Comparison of ENCODE assay signal across 10 mouse cellular contexts in genomic region chr11:52129621-52130450, GRCm38 (mm10). TPM values are rescaled to one million over a fixed set of nuclear protein-coding genes. Genes with fewer than 3 reads are reported as not detected.
DNase-seq lines count a peak whose midpoint lies in the region; ATAC-seq and TF ChIP-seq lines count a peak whose summit lies in the region.
"Had no signal": no experiment of that assay in that cellular context is flagged by ENCODE, and none has a peak within 500 bp of the region (broad histone marks: within the 10 kb centered on the region; RNA-seq: fewer than 3 reads in every experiment).

No protein-coding gene starts in this region.

- no peaks in the 10 kb centered on the region for H3K9me3 ChIP-seq in heart, postnatal 0 days (replicated peaks; ENCODE audit: control insufficient read depth, low read length)
- H3K9me3 ChIP-seq in lung, embryonic 15.5 days, result no peaks in the 10 kb centered on the region
- H3K9me3 ChIP-seq: embryonic facial prominence, embryonic 12.5 days had no signal

- peaks cover 12% of the 10 kb centered on the region; the same call in 1 of the 2 replicates for H3K4me1 ChIP-seq in heart, postnatal 0 days (ENCODE audit: control insufficient read depth, insufficient read depth)
- 0 out of 2 replicates have a peak, but pooled peaks cover 17% of the 10 kb centered on the region for H3K4me1 ChIP-seq in lung, embryonic 15.5 days
- H3K4me1 ChIP-seq: embryonic facial prominence, embryonic 12.5 days had no signal

- no peak for TF ChIP-seq CTCF in heart, postnatal 0 days (IDR thresholded peaks at IDR 0.05; ENCODE audit: low read depth)

- H3K9ac ChIP-seq in heart, postnatal 0 days (replicated peaks; ENCODE audit: low read depth, low read length), result no peak overlapping the region
- H3K9ac ChIP-seq in lung, embryonic 15.5 days, result no peak overlapping the region
- H3K9ac ChIP-seq: embryonic facial prominence, embryonic 12.5 days had no signal

- peaks cover 11% of the 10 kb centered on the region for H3K36me3 ChIP-seq in heart, postnatal 0 days (replicated peaks; ENCODE audit: control insufficient read depth, insufficient read depth, low read length)
- peaks cover 6% of the 10 kb centered on the region; the same call in 1 of the 2 replicates for H3K36me3 ChIP-seq in lung, embryonic 15.5 days

- H3K4me3 ChIP-seq in heart, postnatal 0 days (ENCODE audit: low read depth, low read length), result no peak overlapping the region
- no peak overlapping the region for H3K4me3 ChIP-seq in lung, embryonic 15.5 days
- H3K4me3 ChIP-seq: embryonic facial prominence, embryonic 12.5 days had no signal

- WGBS in heart, postnatal 0 days, result 49% methylated on average over 10 of the region's 10 CpGs
- 50% methylated on average over 10 of the region's 10 CpGs for WGBS in lung, embryonic 15.5 days

- ATAC-seq in heart, postnatal 0 days (ENCODE audit: insufficient read depth, low read depth), result peak; percentile 38; the same call in 1 of the 2 replicates
- no peak for ATAC-seq in lung, embryonic 15.5 days (ENCODE audit: borderline replicate concordance, extremely low read depth, low FRiP score, low TSS enrichment)
- no peak for ATAC-seq in activated CD4-positive, CD25-positive, alpha-beta regulatory T cell, adult 4 months

- H3K4me2 ChIP-seq in heart, postnatal 0 days (ENCODE audit: low read depth, low read length), result 0 out of 2 replicates have a peak overlapping the region, but pooled peaks have one; percentile 0
- no peak overlapping the region for H3K4me2 ChIP-seq in lung, embryonic 15.5 days
- H3K4me2 ChIP-seq: embryonic facial prominence, embryonic 12.5 days had no signal

- peak; percentile 6 for DNase-seq in gastrocnemius, postnatal 14 days
- no peak for DNase-seq in gastrocnemius, postnatal 10 days
- peak; percentile 37 for DNase-seq in adrenal gland, postnatal 14 days
- DNase-seq in heart, postnatal 0 days (ENCODE audit: low spot score), result peak; percentile 28
- DNase-seq in cerebellum, adult 11 months, result no peak
- DNase-seq in embryo, embryonic 10.5 days (ENCODE audit: low spot score), result no peak

- H3K27me3 ChIP-seq in heart, postnatal 0 days (ENCODE audit: control insufficient read depth, insufficient read depth, low read length), result no peaks in the 10 kb centered on the region
- H3K27me3 ChIP-seq in lung, embryonic 15.5 days, result no peaks in the 10 kb centered on the region
- H3K27me3 ChIP-seq: embryonic facial prominence, embryonic 12.5 days had no signal

- intact Hi-C loops in gastrocnemius, postnatal 14 days (cut with DNase I; ENCODE audit: low total_unique reads), result no loop called here

- H3K27ac ChIP-seq in heart, postnatal 0 days (ENCODE audit: low read depth), result peak overlapping the region; percentile 63
- H3K27ac ChIP-seq in lung, embryonic 15.5 days, result peak overlapping the region; percentile 55; the same call in 1 of the 2 replicates

- no peak for TF ChIP-seq EP300 in heart, postnatal 0 days (IDR thresholded peaks at IDR 0.05; ENCODE audit: low read depth)

RNA-seq across cellular contexts. Expression of gene Olfr1373, which starts 15.5 kb away (rescaled TPM):
- total RNA-seq in gastrocnemius, postnatal 14 days (2021), result not detected
- total RNA-seq in gastrocnemius, postnatal 10 days (2021), result not detected
- total RNA-seq in adrenal gland, postnatal 14 days (2021), result not detected in 2 replicates
- not detected in 2 replicates for total RNA-seq in heart, postnatal 0 days (2014; rRNA removed; ENCODE audit: low replicate concordance)
- polyA plus RNA-seq in heart, postnatal 0 days (2015; fragmentation: Nextera tagmentation; extraction: Ambion mirVana), result not detected in 2 replicates
- not detected in 2 replicates for polyA plus RNA-seq in lung, embryonic 15.5 days (2015; fragmentation: Nextera tagmentation; extraction: Ambion mirVana)
- not detected for polyA plus RNA-seq in activated CD4-positive, CD25-positive, alpha-beta regulatory T cell, adult 4 months (2017; shearing (Covaris generic))
- total RNA-seq: ES-E14 had no signal
- polyA plus RNA-seq: embryonic facial prominence, embryonic 12.5 days had no signal

RNA-seq across cellular contexts. Expression of gene Ppp2ca, which starts 31.4 kb away (rescaled TPM):
- total RNA-seq in gastrocnemius, postnatal 14 days (2021), result 10 to 100 TPM; 40.8 to 41.4 TPM
- 10 to 100 TPM; 46.2 to 50.1 TPM for total RNA-seq in gastrocnemius, postnatal 10 days (2021)
- total RNA-seq in adrenal gland, postnatal 14 days (2021), result 75.1 and 78.2 TPM in 2 replicates
- 68.0 and 77.5 TPM in 2 replicates for total RNA-seq in heart, postnatal 0 days (2014; rRNA removed; ENCODE audit: low replicate concordance)
- 48.8 and 53.3 TPM in 2 replicates for polyA plus RNA-seq in heart, postnatal 0 days (2015; fragmentation: Nextera tagmentation; extraction: Ambion mirVana)
- polyA plus RNA-seq in lung, embryonic 15.5 days (2015; fragmentation: Nextera tagmentation; extraction: Ambion mirVana), result 75.7 and 76.9 TPM in 2 replicates
- polyA plus RNA-seq in activated CD4-positive, CD25-positive, alpha-beta regulatory T cell, adult 4 months (2017; shearing (Covaris generic)), result 10 to 100 TPM; 11.0 to 18.0 TPM

Comparison
In these comparisons a context has a peak if more than half of its experiments do, and no peak if none do; other contexts are left out.
1. DNase-seq: peak in gastrocnemius, postnatal 14 days (single experiment), adrenal gland, postnatal 14 days (single experiment) and heart, postnatal 0 days (single experiment); none in gastrocnemius, postnatal 10 days (single experiment), cerebellum, adult 11 months (single experiment) and embryo, embryonic 10.5 days (single experiment).